Mouse (Mus musculus) small intestine, adult 10 weeks (tissue): ENCODE results near the gene Cbll1. TPM values are rescaled to one million over a fixed set of nuclear protein-coding genes. Genes with fewer than 3 reads are reported as not detected.

Experiments used
- polyA plus RNA-seq: library from polyadenylated mRNA; stranded (reverse); fragments of 350-450 nt; fragmentation: Illumina TruSeq; extraction: RNeasy Lipid Tissue Mini Kit (QIAGEN cat#74804); gene quantifications from one replicate; pipeline ENCODE4 v1.2.3, GENCODE M21; 2014; ENCODE audit warnings: low replicate concordance

The Cbll1 gene
- polyA plus RNA-seq, result 28.6 TPM

DNA sequence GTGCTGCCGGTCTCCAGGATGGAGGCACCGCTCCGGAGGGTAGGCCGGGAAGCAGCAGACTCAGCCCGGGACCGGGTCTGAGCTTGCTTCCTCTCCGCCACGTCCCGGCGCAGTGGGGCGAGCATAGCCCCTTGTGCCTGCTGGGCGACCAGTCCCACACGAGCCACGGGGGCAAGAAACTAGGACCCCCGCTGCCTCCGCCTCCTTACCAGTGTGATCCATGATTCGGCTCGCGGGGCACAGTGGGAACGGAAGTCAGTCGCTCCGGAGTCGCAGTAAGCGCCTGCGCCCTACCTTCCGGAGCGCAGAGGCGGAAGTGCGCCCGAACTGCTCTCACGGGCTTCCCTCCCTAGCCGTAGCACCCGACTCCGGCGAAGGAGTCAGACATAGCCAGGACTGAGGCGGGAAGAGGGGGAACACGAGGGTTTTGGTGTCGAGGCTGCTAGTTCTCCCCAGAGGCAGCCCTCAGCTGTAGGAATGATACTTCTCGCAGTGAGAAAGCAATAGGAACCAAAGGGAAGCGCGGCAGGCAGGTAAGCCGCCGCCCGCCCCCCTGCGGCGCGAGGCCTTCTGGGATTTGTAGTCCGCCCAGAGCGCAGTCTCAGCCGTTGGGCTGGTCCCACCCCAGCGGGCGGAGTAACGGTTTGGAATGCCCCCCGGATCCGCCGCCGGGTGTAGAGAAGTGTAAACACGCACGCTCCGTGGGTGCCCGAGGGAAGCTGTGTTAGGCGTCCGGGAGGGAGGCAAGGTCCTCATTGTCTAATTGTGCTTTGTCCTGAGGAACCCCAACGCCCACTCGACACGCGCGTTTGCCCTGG, at the start of gene Cbll1:
Cbll1 (minus strand) TSS at position 303 of the 818 bp plus-strand sequence.

Other genes with a start within 250 kb of the Cbll1 start
- gene Lamb1, start 234.4 kb downstream of the Cbll1 start, polyA plus RNA-seq, result 13.6 TPM
- 661 TPM for gene Dld, start 148.2 kb downstream of the Cbll1 start, polyA plus RNA-seq
- 387 TPM for gene Slc26a3, start 108.7 kb downstream of the Cbll1 start, polyA plus RNA-seq
- gene Slc26a4, start 60.4 kb upstream of the Cbll1 start, polyA plus RNA-seq, result 0.11 TPM
- 52.8 TPM for gene Bcap29, start 135.0 kb upstream of the Cbll1 start, polyA plus RNA-seq
- gene Dus4l, start 155.2 kb upstream of the Cbll1 start, polyA plus RNA-seq, result 10.2 TPM
- 83.7 TPM for gene Cog5, start 155.3 kb upstream of the Cbll1 start, polyA plus RNA-seq
- gene Gpr22, start 214.3 kb upstream of the Cbll1 start, polyA plus RNA-seq, result 4.7 TPM